ENCODE assay signal across 12 mouse cellular contexts in the genomic region with DNA sequence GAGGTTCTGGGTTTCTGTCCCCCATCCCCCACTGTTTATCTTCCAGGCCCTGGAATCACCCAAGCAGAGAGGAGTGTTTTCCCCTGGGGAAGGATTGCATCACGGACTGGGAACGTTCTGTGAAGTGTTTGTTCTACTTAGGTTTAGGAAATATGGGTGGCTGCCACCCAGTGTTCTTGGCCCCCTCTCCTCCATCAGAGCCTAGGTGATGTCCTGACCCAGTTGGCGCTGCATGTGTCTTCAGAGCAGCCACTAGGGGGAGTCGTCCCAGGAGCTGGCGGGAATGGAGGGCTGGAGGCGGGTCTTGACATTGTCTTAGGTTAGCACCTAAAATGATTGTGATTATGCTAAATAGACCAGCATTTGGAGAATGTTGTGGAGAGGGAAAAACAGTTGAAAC. TPM values are rescaled to one million over a fixed set of nuclear protein-coding genes. Genes with fewer than 3 reads are reported as not detected.
A peak's percentile ranks its signal among the peaks of the same experiment; 100 is the strongest.
DNase-seq lines count a peak whose midpoint lies in the region; ATAC-seq and TF ChIP-seq lines count a peak whose summit lies in the region.
"Had no signal": no experiment of that assay in that cellular context is flagged by ENCODE, and none has a peak within 500 bp of the region (broad histone marks: within the 10 kb centered on the region; RNA-seq: fewer than 3 reads in every experiment).

No protein-coding gene starts in this region.

- no peak for TF ChIP-seq POLR2A in heart, adult 2 months (IDR thresholded peaks at IDR 0.05; ENCODE audit: insufficient read depth, low read depth, low read length)

- H3K9ac ChIP-seq in heart, adult 2 months (ENCODE audit: low read depth, low read length), result no peak overlapping the region
- no peak overlapping the region for H3K9ac ChIP-seq in lung, embryonic 14.5 days

- peaks cover 3% of the 10 kb centered on the region; the same call in 1 of the 2 replicates for H3K4me1 ChIP-seq in heart, adult 2 months (ENCODE audit: control insufficient read depth, insufficient read depth, low read length)
- H3K4me1 ChIP-seq in lung, embryonic 14.5 days (ENCODE audit: insufficient read depth), result no peaks in the 10 kb centered on the region

- peak; percentile 60 to 74 for DNase-seq in heart, adult 2 months
- DNase-seq in heart, postnatal 10 days, result no peak
- peak; percentile 12 for DNase-seq in A20 (ENCODE audit: low read depth, low spot score)
- DNase-seq in adrenal gland, postnatal 14 days, result peak; percentile 76
- no peak for DNase-seq in lung, embryonic 14.5 days
- DNase-seq in c-Kit-positive CD71-positive TER-119-positive erythroid progenitor cells, embryonic 14.5 days (ENCODE audit: low spot score), result no peak
- DNase-seq in thymus, postnatal 0 days (ENCODE audit: low spot score), result no peak
- no peak for DNase-seq in spleen, postnatal 10 days (ENCODE audit: low spot score in 2 of 2)
- DNase-seq: right cerebral cortex, postnatal 14 days had no signal

- peak; percentile 60 for TF ChIP-seq CTCF in heart, adult 2 months (IDR thresholded peaks at IDR 0.05)
- TF ChIP-seq CTCF in lung, embryonic 14.5 days (IDR thresholded peaks at IDR 0.05; ENCODE audit: low read depth), result peak; percentile 44

- 71% methylated on average over 6 of the region's 6 CpGs for WGBS in heart, adult 2 months
- WGBS in lung, embryonic 14.5 days, result 75% methylated on average over 6 of the region's 6 CpGs

- no peak; the same call in 1 of the 2 replicates for TF ChIP-seq EP300 in heart, adult 2 months (IDR thresholded peaks at IDR 0.05; ENCODE audit: insufficient read depth, low read depth, low read length)

- H3K36me3 ChIP-seq in heart, adult 2 months (ENCODE audit: control insufficient read depth, insufficient read depth, low read length), result no peaks in the 10 kb centered on the region
- H3K36me3 ChIP-seq in lung, embryonic 14.5 days (ENCODE audit: insufficient read depth), result no peaks in the 10 kb centered on the region

- H3K79me2 ChIP-seq in heart, adult 2 months (replicated peaks; ENCODE audit: control insufficient read depth, insufficient read depth, low read length), result no peaks in the 10 kb centered on the region

- H3K9me3 ChIP-seq in lung, embryonic 14.5 days (ENCODE audit: low read depth, low read length), result no peaks in the 10 kb centered on the region

- ATAC-seq in lung, embryonic 14.5 days (ENCODE audit: insufficient read depth), result no peak
- ATAC-seq: midbrain, embryonic 16.5 days had no signal

- no peak overlapping the region for H3K27ac ChIP-seq in heart, adult 2 months
- H3K27ac ChIP-seq in lung, embryonic 14.5 days (ENCODE audit: low read depth), result no peak overlapping the region

- intact Hi-C loops in heart, adult 2 months (cut with DNase I), result no loop called here
- intact Hi-C loops in heart, postnatal 10 days (cut with DNase I), result no loop called here

- no peak overlapping the region for H3K4me3 ChIP-seq in heart, adult 2 months
- H3K4me3 ChIP-seq in lung, embryonic 14.5 days (ENCODE audit: low read depth, low read length), result no peak overlapping the region
- H3K4me3 ChIP-seq: erythroblast, embryonic 14.5 days had no signal

- no peaks in the 10 kb centered on the region for H3K27me3 ChIP-seq in heart, adult 2 months (ENCODE audit: control insufficient read depth, insufficient read depth, low read length)
- H3K27me3 ChIP-seq in lung, embryonic 14.5 days (ENCODE audit: insufficient read depth, low read length), result no peaks in the 10 kb centered on the region

- H3K4me2 ChIP-seq in lung, embryonic 14.5 days, result no peak overlapping the region

RNA-seq across cellular contexts. Expression of gene Tead1, which starts 34.4 kb away (rescaled TPM):
- total RNA-seq in heart, adult 2 months (2021), result 100 to 1,000 TPM; 169 to 195 TPM
- 39.5 and 67.4 TPM in 2 replicates for polyA plus RNA-seq in heart, adult 2 months (2012; rRNA removed)
- total RNA-seq in heart, postnatal 10 days (2021), result 100 to 1,000 TPM; 134 to 147 TPM
- total RNA-seq in adrenal gland, postnatal 14 days (2021), result 73.3 and 106 TPM in 2 replicates
- polyA plus RNA-seq in lung, embryonic 14.5 days (2014; fragmentation: Nextera tagmentation; extraction: Ambion mirVana), result 26.5 and 27.6 TPM in 2 replicates
- polyA plus RNA-seq in thymus, postnatal 0 days (2015; fragmentation: Nextera tagmentation; extraction: Ambion mirVana), result 1.2 and 3.2 TPM in 2 replicates
- total RNA-seq: MEL had no signal
- polyA plus RNA-seq: erythroblast, embryonic 14.5 days had no signal

Comparison
In these comparisons a context has a peak if more than half of its experiments do, and no peak if none do; other contexts are left out.
1. DNase-seq: peak in heart, adult 2 months (2 of 2), A20 (single experiment) and adrenal gland, postnatal 14 days (single experiment); none in heart, postnatal 10 days (0 of 2), lung, embryonic 14.5 days (single experiment), c-Kit-positive CD71-positive TER-119-positive erythroid progenitor cells, embryonic 14.5 days (single experiment), thymus, postnatal 0 days (single experiment) and spleen, postnatal 10 days (0 of 2).